Mouse (Mus musculus) c-Kit-positive CD71-positive TER-119-positive erythroid progenitor cells, embryonic 14.5 days (primary cell): Measurements from ENCODE around the gene Gm10644.

Experiments
- DNase-seq: peaks from one replicate; pipeline ENCODE4 v3.0.0-alpha.2; 2013; ENCODE audit warnings: low spot score

Gene Gm10644

GRCm38 (mm10) chr8:83934994-83935393 is 20.0 kb downstream of the Gm10644 start:
- DNase-seq, result no peak

GRCm38 (mm10) chr8:83934222-83934621 is 20.8 kb downstream of the Gm10644 start:
- no peak for DNase-seq

- no peak for DNase-seq
Observed at GRCm38 (mm10) chr8:83926266-83926665, 28.7 kb downstream of the Gm10644 start.

- no peak for DNase-seq
Observed at GRCm38 (mm10) chr8:83924585-83924984, 30.4 kb downstream of the Gm10644 start.

- DNase-seq, result no peak
Observed at GRCm38 (mm10) chr8:83922727-83923126, 32.3 kb downstream of the Gm10644 start.

GRCm38 (mm10) chr8:83921558-83921957 is 33.4 kb downstream of the Gm10644 start:
- DNase-seq, result peak; percentile 71

GRCm38 (mm10) chr8:83917566-83917965 is 37.4 kb downstream of the Gm10644 start:
- DNase-seq, result no peak

- no peak for DNase-seq
Observed at GRCm38 (mm10) chr8:83916015-83916414, 39.0 kb downstream of the Gm10644 start.

GRCm38 (mm10) chr8:83914860-83915259 is 40.1 kb downstream of the Gm10644 start:
- no peak for DNase-seq

- no peak for DNase-seq
Observed at GRCm38 (mm10) chr8:83914232-83914631, 40.8 kb downstream of the Gm10644 start.

- DNase-seq, result no peak
Observed at GRCm38 (mm10) chr8:83911809-83912731, 42.9 kb downstream of the Gm10644 start.

GRCm38 (mm10) chr8:83909311-83909710 is 45.7 kb downstream of the Gm10644 start:
- no peak for DNase-seq

GRCm38 (mm10) chr8:83908583-83908982 is 46.4 kb downstream of the Gm10644 start:
- DNase-seq, result no peak

- DNase-seq, result no peak
Observed at GRCm38 (mm10) chr8:83902961-83903666, 51.9 kb downstream of the Gm10644 start.

GRCm38 (mm10) chr8:83901566-83902485 is 53.2 kb downstream of the Gm10644 start:
- DNase-seq, result no peak

GRCm38 (mm10) chr8:83900957-83901270 is 54.1 kb downstream of the Gm10644 start:
- no peak for DNase-seq

GRCm38 (mm10) chr8:83900266-83900956 is 54.6 kb downstream of the Gm10644 start:
- no peak for DNase-seq

- peak; percentile 44 for DNase-seq
Observed at GRCm38 (mm10) chr8:83899363-83900252, 55.4 kb downstream of the Gm10644 start, which contains the start of gene Adgrl1. Gene Adgrl1, plus strand, starts transcription at chr8:83900105.

- DNase-seq, result no peak
Observed at GRCm38 (mm10) chr8:83898985-83899362, 56.0 kb downstream of the Gm10644 start.

- DNase-seq, result no peak
Observed at GRCm38 (mm10) chr8:83898456-83898855, 56.5 kb downstream of the Gm10644 start.
